Mouse (Mus musculus): ENCODE results near the gene Cript.

DNA sequence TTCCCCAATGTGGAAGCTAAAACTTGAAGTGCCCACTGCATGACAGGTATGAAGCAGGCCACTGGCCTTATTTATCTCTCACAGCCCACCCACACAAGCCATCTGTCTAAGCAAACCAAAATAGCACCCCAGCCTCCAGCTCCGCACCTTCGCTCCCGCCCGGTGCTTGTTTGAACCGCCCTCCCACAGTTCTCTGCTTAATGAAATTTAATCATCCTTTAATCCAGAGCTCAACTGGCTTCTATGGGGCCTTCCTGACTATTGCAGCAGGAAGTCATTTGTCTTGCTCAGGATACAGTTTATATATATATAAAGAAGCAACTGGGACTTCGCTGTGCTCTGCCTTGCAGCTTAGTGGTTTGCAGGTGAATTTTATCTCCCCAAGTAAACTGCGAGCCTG, 38.1 kb downstream of the Cript start:
- TF ChIP-seq HCFC1 (IDR thresholded peaks at IDR 0.05; ENCODE audit: borderline replicate concordance, insufficient read depth, low read length) (no peak), MAFK (IDR thresholded peaks at IDR 0.05; ENCODE audit: insufficient read depth, low read depth, low read length) (no peak), CHD2 (IDR thresholded peaks at IDR 0.05; ENCODE audit: low read depth, low read length) (no peak)

Data from ES-E14 (cell line).